Mouse (Mus musculus) olfactory bulb, adult 2 months (tissue): ENCODE data around the gene Luc7l3.

Experiments
- CTCF ChIP-seq: fragments of 200-500 bp; IDR thresholded peaks from 2 replicates; pipeline ENCODE4 v1.5.1; 2012; ENCODE audit warnings: low read depth, mild to moderate bottlenecking, low read length, moderate library complexity; ENCODE audit not compliant: insufficient read depth
- POLR2A ChIP-seq: fragments of 200-500 bp; IDR thresholded peaks from 2 replicates; pipeline ENCODE4 v1.6.1; 2012; ENCODE audit warnings: mild to moderate bottlenecking, low read depth, low read length, moderate library complexity; ENCODE audit not compliant: insufficient read depth

DNA sequence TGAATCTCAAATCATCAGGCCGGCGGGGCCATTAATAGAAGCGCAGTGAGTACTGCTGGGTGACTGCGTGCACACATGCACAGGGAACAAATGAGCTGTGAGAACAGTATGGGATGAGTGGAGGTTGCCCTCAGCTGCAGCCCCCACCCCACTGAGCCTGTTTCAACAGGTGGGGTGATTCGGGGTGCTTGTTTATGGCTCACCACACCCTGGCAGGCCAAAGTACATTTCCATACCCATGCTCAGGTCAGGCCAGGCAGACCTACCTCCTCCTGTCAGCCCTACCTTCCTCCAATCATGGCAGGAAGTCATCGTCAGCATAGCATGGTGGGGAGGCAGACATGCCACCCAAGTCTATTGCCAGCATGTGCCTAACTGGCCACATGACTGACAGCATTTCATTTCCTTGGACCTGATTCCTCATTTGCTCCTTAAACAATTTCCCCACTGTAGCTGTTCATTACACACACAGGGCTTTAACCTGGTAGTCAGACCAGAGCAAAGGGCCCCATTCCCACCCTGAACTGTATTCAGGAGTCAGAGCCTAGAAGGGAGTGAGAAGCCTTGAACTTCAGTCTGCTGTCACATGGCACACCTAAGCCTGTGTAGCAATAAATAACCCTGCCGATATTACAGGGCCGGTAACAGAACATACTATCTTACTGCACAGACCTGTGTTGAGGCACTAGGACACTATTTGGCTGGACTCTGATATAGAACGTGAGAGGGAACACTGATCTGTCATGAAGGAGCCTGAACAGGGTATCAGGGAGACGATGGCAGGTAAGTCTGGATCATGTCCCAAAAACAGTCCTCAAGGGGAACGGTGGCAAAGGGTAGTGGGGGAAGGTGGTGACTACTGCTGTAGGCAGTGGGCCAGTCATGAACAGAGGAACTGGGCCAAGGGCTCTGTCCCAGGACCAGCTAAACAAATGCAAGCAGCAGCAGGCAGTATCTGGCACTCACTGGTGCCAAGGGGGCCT, 40.3 kb downstream of the Luc7l3 start, which contains the start of gene Gm21885:
- TF ChIP-seq CTCF = no peak
- TF ChIP-seq POLR2A = no peak
